Mouse (Mus musculus) c-Kit-negative CD71-positive TER-119-positive erythroid progenitor cells, embryonic 14.5 days (primary cell): ENCODE measurements around the gene Sacm1l.

Source experiments
- DNase-seq: peaks from one replicate; pipeline ENCODE4 v3.0.0-alpha.2; 2013; ENCODE audit warnings: low read depth, low spot score

Sacm1l gene

DNA sequence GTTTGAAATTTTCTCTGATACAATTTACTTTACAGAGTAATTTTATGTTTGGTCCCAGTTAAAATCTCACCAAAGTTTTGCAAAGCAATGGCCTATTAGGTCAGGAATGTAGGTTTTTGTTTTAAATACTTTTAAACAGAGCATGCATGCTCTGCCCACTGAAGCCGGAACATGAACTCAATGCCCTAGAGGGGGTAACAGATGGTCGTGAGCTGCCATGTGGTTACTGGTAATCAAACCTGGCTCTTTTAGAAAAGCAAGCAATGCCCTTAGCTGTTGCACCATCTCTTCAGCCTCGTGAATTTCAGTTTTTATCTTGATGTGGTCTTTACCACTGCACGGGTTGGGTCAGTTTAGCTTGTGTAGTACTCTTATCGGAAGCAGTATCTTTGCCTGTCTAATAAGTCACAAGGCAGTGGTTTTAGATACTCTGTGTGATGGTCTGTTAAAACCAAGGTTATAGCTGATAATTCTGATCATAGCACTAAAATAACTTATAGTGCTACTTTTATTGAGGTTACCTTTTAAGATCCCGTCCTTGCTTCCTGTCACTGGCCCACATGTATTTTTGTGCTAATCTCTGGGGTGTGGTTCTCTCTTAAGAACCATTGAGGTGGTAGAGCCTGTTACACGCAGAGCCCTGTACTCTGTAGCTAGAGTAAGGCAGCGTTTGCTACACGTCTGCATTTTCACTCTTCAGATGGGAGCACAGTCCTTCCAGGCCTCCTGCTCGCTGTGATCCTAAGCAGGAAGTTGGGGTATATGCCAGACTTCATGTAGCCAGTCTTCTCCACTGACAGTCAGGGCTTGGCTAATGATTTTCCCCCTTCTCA is 48.0 kb downstream of the Sacm1l start:
- no peak for DNase-seq

DNA sequence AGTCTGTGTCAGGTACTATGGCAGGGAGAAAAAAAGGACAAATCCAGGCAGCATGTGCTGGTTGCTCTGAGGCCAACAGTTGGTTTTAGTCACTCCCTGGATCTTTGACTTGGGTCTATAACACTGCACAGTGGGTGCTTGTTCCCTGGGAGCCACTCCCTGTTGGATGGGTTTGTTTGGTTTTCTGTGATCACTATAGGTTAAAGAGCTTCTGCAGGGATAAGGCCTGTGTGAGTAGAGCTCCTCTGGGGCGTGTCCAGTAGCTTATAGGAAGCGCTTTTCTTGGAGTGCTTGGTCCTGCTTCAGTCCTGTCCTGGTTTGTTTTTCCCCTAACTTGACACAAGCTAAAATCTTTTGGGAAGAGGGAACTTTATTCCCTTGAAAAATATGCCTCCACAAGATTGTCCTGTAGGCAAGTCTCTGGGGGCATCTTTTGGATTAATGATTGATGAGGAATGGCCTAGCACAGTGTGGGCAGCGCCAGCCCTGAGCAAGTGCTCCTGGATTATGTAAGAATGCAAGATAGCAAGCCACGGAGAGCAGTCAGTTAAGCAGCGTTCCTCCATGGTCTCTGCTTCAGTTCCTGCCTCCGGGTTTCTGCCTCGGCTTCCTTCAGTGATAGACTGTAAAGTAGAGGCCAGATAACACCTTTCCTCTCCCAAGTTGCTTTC is 59.8 kb downstream of the Sacm1l start:
- DNase-seq, result no peak

DNA sequence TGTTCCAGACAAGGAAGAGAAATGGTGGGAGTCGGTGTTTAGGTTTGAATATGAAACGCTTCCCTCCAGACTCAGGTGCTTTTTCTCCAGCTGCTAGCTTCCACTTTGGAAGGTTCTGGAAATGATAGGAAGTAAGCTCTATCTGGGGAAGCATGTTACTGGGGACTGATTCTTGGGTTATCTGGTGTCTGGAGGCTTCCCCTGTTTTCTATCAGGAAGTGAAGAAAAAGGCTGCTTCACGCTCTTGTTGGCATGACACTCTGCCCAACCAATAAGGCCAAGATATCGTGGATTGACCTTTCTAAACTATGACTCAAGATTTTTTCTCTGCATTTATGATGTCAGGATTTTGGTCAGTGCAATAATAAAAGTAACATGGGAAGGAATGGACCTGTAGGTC is 65.6 kb downstream of the Sacm1l start:
- DNase-seq, result no peak

DNA sequence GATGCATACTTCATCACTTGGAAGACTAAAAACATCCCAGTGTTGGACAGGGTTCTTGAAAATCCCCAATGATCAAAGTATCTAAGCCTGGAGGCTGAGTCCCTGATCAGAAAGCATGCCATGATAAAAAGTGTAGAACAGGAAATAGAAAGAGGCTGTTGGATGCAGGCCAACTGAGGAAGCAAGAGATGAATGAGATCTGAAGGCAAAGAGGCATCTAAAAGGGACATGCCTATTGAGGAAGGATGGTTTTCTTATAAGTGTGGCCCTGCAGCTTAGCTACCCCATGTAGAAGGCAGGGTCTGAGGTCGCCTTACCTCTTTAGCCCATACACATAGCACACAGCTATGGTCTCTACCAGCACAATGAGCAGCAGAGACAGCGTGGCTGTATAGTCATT is 67.4 kb downstream of the Sacm1l start:
- no peak for DNase-seq

DNA sequence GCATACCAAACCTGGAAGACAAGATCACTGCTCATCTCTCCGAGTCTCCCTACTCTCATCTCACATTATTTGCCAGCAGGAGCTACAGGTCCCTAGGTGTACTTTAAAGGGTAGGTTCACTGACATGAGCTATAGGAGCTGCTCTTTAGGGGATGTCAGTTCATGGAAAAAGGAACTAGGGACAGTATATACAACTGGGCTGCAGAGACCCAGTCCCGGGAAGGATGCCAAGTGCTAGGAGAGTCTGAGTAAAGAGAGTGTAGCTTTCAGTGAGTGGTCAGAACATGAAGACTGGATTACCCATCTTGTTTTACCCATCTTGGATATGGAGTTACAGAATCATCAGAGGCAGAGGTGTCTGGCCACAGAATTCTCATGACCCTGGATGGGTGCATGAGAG is 67.8 kb downstream of the Sacm1l start:
- no peak for DNase-seq

DNA sequence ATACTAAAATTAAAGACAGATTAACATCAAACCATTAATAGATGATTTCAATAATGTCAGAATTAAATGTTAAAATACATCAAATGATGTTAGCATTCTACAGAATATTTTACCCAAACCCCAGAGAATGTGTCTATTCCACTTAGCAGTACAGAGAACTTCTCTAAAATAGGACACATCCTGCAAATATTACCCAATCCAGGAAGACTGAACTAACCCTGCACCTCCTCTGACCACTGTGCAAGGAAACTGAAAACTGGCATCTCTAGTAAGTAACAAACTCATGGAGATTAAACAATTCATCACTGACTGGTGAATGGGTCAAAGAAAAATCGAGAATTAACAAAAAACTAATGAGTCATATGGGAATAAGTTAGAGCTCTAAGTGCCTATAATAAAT is 72.0 kb downstream of the Sacm1l start:
- DNase-seq, result no peak

DNA sequence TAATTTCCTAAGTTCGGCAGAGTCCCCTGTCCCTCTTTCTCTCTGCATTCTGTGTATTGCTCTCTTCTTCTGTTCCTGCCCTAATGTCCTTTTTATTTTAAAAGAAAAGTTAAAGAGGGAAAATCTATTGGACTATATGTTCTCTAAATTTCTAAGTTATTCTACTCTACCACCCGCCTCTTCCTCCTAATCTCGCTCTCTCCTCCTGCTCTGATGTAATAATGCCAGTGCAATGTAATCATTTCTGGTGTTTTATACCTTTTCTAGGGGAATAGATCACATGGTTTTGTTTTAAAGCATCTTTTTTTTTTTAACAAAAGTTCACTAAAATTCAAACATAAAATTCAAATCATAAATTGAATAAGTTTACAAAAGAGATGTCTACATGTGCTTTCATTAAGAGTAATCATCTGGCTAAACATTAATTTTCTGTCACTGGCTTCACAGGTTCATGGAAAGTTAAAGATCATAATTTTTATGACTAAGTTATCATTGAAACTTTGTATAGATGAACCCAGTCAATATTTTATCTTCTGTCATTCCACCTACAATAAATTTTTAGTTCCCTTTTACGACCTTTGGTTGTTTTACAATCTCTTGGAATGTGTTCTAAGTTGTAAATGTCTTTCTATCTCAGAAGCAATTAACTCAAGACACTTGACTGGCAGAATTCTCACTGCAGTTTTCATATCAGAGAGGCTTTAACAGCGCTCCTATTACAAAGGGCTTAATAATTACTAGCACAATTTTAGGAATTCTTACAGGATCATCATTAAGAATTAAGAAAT is 90.9 kb downstream of the Sacm1l start:
- DNase-seq, result no peak

DNA sequence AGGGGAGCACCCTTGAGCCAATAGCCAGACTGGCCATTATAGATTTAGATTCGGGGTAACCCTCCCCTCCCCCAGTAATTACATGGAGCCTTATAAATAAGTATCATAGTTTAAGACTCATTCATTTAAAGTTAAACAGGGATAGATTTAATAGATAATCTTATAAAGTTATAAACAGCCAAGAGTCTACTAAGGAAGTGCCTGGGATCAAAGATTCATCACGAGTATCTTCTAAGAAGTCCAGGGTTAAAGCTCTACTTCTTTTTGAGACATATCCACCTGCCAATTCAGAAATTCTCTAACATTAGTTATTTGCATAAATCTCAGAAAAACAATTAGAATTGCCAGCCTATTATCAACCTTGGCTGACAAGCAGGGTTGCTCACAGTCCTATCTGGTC is 95.2 kb downstream of the Sacm1l start:
- DNase-seq, result no peak

DNA sequence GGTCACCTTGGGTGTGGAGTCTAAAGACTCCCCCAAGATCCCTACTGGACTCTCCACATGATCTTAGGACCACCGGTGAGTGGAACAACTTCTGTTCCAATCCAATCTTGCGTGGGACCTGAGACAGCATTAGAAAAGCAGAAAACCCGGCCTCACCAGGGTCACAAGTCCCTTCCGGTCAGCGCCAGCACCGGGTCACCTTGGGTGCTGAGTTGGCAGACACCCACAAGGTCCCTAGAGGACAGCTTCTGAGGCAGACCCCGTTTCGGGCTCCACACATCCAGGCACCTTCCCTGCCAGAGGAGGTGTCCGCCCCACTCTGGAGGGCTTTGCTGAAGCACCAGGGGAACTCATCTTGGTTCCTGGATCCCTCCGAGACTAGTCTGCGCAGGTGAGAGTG is 96.3 kb downstream of the Sacm1l start:
- DNase-seq, result no peak

DNA sequence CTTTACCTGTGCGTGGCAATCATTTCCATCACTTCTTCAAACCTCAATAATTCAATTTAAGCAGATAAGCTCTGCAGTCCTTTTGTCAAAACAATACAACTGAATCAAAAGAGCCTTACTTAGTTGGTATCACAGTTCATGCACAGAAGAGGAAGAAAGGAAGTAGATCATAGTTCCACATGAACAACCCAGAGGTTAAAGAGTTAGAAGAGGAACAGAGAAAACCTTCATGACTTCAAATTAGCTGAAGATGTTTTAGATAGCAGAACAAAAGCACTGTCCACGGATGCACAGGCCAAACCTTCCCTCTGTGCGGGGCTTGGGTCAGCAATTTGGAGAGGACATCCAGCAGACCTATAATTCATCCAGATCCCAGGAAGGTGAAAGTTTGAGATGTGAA is 102.1 kb downstream of the Sacm1l start:
- no peak for DNase-seq

DNA sequence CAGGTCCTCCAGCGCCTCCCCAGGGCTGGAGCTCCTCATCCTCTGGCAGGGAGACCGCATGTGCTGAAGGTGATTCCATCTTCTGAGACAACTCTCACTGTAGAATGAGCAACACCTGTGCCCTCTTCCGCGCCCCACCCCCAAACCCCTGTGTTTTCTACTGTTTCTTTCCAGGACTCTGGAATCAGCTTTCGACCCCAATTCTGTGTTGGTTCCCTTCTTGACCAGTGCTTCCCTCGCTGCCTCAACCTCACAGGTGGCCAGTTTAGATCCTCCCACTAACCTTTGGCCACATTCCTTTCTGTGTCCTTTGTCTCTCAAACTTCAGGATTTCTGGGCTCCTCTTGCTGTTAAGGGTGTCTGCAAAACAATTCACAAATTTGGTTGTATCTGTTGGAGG is 102.7 kb downstream of the Sacm1l start, which contains the start of gene Slc6a20b:
Slc6a20b (minus strand) TSS at position 285 of the 400 bp plus-strand sequence.
- DNase-seq, result no peak

DNA sequence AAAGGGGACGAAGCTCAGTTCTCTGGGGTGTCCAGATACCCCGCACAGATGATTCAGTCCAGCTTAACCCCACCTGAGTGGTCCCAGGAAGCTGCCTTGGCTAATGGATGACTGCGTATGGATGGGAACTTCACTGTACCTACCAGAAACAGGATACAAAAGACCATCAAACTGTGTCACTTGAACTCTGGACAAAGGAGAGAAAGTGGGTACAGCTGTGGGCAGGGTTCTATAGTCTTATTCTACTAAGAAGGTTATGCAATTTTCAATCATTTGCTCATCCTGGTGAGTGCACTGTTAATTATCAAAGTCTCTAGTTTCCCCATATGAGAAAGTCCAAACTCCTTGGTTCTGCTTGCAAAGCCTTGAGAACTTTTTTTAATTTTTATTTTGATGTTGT is 103.4 kb downstream of the Sacm1l start:
- no peak for DNase-seq

DNA sequence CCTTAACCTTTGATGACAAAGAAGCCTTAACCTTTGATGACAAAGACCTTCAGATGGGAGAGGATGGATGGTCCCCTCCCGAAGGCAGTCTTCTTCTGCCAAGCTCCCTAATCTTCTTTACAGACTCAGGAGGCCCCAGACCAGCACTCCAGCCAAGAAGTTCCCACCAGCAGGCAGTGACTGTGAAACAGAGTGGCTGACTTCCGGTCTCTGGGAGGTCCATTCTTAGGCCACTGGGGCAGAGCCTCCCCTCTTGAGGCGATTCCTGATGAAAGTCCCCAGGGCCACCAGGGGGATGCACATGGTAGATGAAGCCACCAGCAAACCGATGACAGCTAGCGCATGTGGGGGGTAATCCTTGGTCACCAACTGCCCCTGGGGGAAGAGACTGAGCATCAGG is 107.2 kb downstream of the Sacm1l start:
- DNase-seq, result no peak

DNA sequence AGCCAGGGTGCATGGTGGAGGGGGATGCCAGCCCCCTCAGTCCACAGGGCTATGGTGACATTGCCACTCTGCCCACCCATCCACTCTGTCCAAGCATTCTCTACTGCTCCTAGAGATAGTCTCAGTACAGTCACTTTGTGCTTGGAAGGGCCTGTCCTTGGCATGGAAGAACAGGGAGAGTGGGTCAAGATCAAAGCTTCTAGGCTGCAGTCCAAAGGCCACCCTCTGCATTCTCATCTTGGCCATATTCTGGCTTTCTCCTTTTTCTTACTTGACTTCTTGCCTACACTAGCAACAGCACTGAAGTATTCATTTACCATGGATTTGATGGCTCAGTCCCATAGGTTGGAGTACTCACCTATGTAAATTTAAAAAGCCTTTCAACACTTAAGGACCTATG is 108.7 kb downstream of the Sacm1l start:
- DNase-seq, result no peak

DNA sequence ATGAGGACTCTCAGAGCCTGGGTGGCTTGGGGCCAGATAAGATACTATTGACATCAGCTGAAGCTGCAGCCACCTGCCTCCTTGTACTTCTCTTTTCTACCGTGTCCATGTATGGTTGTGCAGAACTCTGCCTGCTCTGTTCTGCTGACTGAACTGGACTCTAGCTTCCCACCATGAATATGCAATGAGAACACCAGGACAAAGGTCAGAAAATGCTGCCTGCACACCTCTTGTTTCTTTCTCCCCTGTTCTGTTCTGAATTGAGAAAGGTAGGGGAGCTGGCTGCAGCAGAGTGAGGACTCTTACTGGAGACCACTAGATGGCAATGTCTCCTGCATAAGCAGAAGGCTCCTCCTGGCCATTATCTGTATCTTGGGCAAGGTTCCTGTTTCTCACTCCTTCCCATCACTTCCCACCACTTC is 109.1 kb downstream of the Sacm1l start:
- DNase-seq, result no peak

DNA sequence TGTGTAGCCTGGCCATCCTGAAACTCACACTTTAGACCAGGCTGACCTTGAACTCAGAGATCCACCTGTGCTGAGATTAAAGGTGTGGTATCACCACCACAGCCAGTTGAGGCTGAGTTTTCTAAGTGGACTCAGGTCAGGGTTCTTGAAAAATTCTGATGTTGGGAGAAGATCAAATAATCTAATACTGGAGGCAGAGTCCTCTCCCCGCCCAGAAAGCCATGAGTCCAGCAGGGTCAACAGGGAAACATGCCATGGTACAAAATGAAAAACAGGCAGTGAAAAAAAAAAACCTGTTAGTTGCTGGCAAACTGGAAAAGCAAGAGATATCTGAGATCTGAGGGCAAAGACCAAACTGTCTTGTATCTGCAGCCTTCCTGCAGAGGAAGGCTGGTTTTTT is 110.5 kb downstream of the Sacm1l start:
- DNase-seq, result no peak
